Mouse (Mus musculus): Measurements from ENCODE around the gene Dbi.

The Dbi gene

DNA sequence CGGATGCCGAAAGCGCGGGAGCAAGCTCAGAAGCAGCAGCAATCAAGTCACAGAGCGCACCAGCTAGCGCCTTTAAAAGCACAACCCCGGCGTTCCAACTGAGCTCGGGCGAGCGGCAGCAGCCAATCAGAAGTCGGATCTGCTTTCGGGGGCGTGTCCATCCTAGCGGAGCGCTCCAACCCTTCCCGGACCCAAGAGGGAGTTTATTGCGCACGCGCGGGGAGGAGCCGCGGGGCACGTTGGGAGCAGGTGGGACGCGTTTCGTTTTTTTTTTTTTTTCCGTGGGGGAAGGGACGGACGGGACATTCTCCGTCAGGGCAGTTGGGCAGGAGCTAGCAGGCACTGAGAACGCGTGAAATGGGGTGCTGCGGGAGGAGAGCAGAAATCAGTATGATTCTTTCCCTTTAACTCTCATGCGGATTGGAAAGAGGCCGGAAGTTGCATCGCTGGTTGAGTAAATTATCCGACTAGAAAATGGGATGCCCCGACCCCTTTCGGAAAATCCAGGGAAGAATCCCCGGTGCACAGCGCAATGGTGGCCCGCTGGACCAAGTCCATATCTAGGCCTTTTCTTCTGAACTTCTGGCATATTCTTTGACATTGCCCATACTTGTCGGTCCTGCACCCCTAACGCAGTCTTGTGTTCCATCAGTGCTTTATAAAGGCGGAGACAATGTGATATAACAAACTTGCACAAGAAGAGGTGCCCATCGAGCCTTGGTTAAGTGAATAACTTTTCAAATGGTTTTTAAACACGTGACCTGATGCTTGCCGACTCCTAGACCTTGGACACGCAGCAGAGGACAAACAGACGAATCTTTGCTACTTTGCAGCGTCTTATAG, at the start of gene Dbi, which contains the start of gene 3110009E18Rik:
Dbi (minus strand) TSS at position 110 of the 843 bp plus-strand sequence.
3110009E18Rik (plus strand) TSS at position 219 of the 843 bp plus-strand sequence.
- in situ Hi-C loops (cut with MboI; ENCODE audit: low pct_unique_long_range_greater_than_20kb in 1 of 2, low sequenced_read_pairs in 2 of 2, unreplicated experiment in 1 of 2) = no loop called here

DNA sequence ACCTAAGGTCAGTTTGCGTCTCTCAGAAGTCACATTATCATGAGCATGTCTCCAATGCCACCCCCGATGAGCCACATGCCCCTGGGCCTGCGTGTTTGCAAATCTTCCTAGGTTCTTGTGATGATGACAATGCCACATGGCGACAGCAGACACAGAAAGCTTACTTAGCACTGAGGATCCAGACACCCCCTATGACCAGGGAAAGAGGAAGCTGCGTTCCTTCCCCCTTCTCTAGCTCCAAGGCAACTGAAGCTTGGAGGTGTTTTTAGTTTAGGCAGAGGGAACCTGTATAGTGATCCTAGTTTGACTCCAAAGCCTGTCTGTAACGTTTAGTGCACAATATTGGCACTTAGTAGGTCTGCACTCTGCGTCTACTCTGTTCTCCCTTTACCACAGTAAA, 49.4 kb upstream of the Dbi start:
- in situ Hi-C loops (cut with MboI; ENCODE audit: low pct_unique_long_range_greater_than_20kb in 1 of 2, low sequenced_read_pairs in 2 of 2, unreplicated experiment in 1 of 2) = no loop called here

DNA sequence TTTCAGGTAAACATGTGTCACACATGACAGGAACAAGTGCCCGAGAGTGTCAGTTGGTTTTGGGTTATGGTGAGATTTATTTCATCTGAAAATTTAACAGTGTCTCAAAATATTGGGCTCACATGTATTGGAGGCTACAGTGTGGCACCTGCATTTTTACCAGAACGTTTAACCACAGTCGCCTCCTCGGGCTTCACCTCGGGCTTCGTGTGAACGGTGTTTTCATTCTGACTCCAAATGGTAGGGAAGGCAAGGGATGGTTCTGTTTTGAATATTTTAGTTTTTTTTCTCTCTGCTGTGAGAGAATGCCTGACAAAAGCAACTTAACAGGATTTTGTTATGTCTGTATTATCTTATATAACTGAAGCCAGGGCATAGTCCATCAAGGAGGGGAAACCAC, 47.8 kb upstream of the Dbi start:
- in situ Hi-C loops (cut with MboI; ENCODE audit: low pct_unique_long_range_greater_than_20kb in 1 of 2, low sequenced_read_pairs in 2 of 2, unreplicated experiment in 1 of 2) = no loop called here

DNA sequence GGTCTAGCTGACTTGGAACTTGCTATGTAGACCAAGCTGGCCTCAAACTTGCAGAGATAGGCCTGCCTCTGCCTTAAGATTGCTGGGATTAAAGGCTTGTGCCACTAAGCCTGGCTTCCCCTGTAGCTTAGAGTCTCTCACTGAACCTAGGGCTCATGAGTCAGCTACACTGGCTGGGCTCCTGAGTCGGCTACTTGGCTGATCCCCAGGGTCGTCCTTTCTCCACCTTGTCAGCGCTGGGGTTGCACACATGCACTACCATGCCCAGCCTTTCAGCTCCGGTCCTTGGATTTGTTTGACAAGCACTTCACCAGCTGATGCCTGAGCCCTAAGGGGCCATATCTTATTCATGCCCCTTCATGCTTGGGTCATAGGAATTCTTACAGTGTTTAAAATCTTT, 47.1 kb upstream of the Dbi start:
- in situ Hi-C loops (cut with MboI; ENCODE audit: low pct_unique_long_range_greater_than_20kb in 1 of 2, low sequenced_read_pairs in 2 of 2, unreplicated experiment in 1 of 2) = no loop called here

DNA sequence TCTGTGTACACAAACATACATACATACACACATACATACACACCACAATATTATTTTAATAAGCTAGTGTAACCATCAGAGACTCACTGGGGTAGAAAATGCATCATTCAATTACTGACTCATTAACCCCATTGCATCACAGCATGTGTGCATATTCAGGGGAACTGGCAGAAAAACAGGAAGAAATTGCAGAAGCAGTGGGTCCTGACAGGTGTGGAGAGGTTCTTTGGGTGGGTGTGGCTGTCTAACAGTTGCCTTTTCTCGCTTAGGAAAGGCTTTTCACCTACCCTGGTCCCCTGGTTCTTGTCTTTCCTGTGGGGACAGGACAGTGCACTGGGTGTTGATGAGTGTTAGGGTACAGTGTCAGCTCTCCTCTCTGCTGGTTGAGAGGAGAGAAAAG, 41.7 kb upstream of the Dbi start:
- in situ Hi-C loops (cut with MboI; ENCODE audit: low pct_unique_long_range_greater_than_20kb in 1 of 2, low sequenced_read_pairs in 2 of 2, unreplicated experiment in 1 of 2) = no loop called here

DNA sequence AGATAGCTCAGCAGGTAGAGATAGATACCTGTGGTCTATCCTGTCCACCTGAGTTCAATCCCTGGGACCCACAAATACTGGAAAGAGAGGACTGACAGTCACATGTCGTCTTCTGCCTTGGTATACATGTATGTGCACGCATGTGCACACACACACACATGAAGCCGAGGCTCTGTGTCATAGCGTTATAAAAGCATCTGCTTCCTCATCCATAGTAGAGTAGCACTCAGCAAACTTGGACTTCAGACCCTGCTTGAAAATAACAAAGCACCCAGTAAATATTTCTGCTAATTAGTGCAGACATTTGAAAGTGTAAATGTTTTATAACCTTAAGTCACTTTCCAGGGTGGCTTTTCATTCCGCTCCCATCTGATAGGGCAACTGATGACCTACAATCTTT, 40.6 kb upstream of the Dbi start:
- in situ Hi-C loops (cut with MboI; ENCODE audit: low pct_unique_long_range_greater_than_20kb in 1 of 2, low sequenced_read_pairs in 2 of 2, unreplicated experiment in 1 of 2) = no loop called here

DNA sequence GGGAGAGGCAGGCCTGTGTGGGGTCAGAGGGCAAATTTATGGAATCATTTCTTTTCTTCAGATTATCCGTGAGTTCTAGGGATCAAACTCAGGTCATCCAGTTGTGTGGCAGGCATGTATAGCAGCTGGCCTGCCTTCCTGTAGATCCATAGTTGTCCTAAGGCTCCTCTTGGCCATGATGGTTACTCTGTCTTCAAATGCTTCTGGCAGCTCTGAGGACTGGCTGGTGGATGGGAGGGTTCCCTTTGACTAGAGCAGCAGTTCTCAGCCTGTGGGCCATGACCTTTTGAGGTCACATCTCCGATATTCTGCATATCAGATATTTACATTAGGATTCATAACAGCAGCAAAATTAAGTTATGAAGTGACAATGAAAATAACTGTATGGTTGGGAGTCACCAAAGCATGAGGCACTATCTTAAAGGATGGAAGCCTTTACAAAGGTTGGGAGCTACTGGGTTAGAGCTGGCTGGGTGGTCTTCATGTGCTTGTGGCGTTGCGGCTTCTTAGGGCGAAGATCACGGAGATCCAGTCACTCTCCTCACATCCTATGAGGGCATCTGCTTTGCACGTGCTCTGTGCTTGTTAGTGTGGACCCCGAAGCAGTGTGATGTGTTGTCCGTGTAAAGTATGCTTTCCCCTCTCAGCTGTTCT, 37.7 kb upstream of the Dbi start:
- in situ Hi-C loops (cut with MboI; ENCODE audit: low pct_unique_long_range_greater_than_20kb in 1 of 2, low sequenced_read_pairs in 2 of 2, unreplicated experiment in 1 of 2) = no loop called here

DNA sequence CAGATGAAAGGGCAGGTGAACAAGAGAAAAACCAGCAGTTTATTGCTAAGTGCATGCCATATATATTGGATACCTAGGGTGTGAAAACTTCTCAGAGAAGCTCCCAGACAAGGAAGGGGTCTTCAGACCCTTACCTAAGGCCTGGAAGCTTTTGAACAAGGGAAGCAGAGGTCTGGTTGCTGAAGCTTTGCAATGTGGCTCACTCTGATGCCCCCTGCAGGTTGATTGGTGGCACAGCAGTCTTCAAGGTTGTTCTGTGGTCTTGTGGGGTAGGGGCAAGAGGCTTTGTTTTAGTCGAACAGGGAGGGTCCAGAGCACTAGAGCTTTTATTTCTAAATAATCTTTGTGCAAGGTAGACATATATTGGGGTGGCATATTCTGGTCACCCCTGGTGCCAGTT, 34.4 kb upstream of the Dbi start:
- in situ Hi-C loops (cut with MboI; ENCODE audit: low pct_unique_long_range_greater_than_20kb in 1 of 2, low sequenced_read_pairs in 2 of 2, unreplicated experiment in 1 of 2) = no loop called here

DNA sequence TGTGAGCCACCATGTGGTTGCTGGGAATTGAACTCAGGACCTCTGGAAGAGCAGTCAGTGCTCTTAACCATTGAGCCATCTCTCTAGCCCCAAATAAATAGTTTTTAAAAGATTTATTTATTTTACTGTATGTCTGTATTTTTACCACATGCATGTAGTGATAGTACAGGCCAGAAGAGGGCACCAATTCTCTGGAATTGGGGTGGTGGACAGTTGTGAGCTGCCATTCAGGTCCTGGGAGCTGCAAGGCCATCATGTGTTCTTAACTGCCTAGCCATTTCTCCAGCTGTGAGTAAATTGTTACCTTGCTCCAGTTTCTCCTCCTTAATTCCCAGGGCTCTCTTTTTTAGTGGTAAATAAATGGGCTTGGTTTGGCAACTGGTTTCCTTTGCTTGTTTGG, 33.4 kb upstream of the Dbi start:
- in situ Hi-C loops (cut with MboI; ENCODE audit: low pct_unique_long_range_greater_than_20kb in 1 of 2, low sequenced_read_pairs in 2 of 2, unreplicated experiment in 1 of 2) = no loop called here

DNA sequence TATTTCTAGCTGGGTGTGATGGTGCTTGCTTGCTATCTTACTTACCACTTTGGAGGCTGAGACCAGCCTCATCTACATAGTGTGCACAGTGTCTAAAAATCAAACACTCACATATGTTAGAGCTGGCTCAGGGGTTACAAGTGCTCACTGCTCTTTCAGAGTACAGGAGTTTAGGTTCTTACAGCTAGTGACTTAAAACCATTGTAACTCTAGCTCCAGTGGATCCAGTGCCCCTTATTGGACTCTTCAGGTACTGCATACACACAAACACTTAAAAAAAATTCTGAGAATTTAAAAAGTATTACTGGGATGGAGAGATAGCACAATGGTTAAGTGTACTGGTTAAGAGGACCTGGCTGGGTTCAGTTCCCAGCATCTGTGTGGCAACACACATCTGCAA, 26.1 kb upstream of the Dbi start:
- in situ Hi-C loops (cut with MboI; ENCODE audit: low pct_unique_long_range_greater_than_20kb in 1 of 2, low sequenced_read_pairs in 2 of 2, unreplicated experiment in 1 of 2) = loop anchor here in 1 of 2 experiments (10.0 kb wide), 1 partner anchor 112 kb away; no protein-coding TSS in a partner anchor

DNA sequence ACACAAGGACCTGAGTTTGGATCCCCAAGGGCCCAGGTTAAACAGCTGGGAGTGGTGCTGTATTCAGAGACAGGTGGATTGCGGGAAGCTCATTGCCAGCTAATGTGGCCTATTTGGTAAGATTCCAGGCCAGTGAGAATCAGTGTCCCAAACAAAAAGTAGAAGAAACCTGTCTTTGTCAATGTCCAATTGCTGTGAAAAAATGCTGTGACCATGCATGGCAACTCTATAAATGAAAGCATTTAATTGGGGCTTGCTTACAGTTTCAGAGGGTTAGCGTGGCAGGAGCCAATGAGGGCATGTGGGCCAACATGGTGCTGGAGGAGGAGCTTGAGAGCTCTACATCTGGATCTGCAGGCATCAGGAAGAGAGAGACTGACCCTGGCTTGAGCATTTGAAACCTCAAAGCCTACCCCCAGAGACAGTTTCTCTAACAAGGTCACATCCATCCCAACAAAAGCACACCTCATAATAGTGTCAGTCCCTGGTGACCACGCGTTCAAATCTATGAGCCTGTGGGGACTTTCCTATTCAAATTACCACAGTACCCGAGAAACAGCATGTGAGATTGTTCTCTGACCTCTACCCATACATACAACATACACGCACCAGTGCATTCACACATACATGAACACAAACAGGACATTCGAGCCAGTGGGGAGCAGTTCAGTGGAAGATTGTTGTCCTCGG, 24.8 kb upstream of the Dbi start:
- in situ Hi-C loops (cut with MboI; ENCODE audit: low pct_unique_long_range_greater_than_20kb in 1 of 2, low sequenced_read_pairs in 2 of 2, unreplicated experiment in 1 of 2) = loop anchor here in 1 of 2 experiments (10.0 kb wide), 1 partner anchor 111 kb away; no protein-coding TSS in a partner anchor

DNA sequence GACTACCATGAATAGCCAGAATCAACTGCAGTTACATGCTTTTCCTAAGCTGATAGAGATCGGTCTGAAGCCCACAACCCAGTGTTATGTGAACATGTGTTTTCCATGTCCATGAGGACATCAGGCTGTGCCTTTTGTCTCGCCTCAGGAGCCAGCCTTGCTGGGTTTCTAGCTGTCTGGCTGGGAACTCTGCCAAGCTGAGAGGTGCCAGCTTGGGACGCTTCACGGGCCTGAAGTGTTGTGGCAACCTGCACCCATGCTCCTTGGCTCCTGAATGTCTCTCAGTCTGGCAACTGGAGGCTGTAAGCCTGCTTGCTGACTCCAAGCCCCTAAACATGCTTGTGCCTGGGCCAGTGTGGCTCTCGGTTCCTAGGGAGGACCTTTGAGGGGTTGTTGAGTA, 21.7 kb upstream of the Dbi start:
- in situ Hi-C loops (cut with MboI; ENCODE audit: low pct_unique_long_range_greater_than_20kb in 1 of 2, low sequenced_read_pairs in 2 of 2, unreplicated experiment in 1 of 2) = loop anchor here in 1 of 2 experiments (10.0 kb wide), 1 partner anchor 108 kb away; no protein-coding TSS in a partner anchor

DNA sequence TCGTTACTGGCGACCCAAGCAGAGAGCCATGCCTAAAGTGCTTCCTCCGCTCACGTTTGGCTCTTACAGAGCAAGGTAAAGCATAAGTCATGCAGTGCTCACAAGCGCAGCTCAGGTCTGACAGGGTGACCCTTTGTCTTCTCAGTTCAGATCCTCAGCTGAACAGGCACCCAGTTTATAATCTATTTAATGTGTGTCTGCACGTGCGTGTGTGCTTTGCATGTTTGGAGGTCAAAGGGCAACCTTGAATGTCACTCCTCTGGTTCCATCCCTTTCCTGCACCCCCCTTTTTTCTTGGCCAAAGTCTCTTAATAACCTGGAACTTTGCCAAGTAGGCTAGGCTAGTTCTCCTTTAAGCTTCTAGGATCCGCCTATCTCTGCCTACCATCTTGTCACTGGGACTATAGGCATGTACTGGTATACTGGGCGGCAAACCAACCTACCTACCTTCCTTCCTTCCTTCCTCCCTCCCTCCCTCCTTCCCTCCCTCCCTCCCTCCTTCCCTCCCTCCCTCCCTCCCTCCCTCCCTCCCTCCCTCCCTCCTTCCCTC, 19.3 kb upstream of the Dbi start:
- in situ Hi-C loops (cut with MboI; ENCODE audit: low pct_unique_long_range_greater_than_20kb in 1 of 2, low sequenced_read_pairs in 2 of 2, unreplicated experiment in 1 of 2) = loop anchor here in 1 of 2 experiments (10.0 kb wide), 1 partner anchor 105 kb away; no protein-coding TSS in a partner anchor

DNA sequence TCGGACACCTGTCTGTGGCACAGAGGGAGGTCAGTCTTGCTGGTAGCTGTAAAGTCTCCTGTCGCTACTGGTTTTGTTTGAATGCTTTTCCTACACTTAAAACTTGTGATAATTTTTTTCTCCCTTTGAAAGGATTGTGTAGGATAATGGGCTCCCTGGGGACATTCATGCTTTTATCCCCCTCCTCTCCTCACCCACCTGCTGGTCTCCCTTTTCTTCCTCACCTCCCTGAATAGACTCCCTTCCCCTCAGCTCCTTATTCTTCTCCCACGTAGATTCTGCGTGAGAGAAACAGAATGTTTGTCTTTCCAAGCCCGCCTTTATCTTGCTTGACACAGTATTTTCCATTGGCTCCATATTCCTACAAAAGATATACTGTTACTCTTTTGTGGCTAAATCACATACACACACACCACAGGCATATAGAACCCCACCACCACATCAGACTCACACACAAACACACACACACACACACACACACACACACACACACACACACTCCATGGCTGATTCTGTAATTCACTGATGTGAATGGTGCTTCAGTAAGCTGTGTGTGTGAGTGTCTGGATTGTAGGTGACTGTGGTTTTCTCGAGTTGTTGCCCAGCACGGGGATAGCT, 18.2 kb upstream of the Dbi start:
- in situ Hi-C loops (cut with MboI; ENCODE audit: low pct_unique_long_range_greater_than_20kb in 1 of 2, low sequenced_read_pairs in 2 of 2, unreplicated experiment in 1 of 2) = no loop called here

DNA sequence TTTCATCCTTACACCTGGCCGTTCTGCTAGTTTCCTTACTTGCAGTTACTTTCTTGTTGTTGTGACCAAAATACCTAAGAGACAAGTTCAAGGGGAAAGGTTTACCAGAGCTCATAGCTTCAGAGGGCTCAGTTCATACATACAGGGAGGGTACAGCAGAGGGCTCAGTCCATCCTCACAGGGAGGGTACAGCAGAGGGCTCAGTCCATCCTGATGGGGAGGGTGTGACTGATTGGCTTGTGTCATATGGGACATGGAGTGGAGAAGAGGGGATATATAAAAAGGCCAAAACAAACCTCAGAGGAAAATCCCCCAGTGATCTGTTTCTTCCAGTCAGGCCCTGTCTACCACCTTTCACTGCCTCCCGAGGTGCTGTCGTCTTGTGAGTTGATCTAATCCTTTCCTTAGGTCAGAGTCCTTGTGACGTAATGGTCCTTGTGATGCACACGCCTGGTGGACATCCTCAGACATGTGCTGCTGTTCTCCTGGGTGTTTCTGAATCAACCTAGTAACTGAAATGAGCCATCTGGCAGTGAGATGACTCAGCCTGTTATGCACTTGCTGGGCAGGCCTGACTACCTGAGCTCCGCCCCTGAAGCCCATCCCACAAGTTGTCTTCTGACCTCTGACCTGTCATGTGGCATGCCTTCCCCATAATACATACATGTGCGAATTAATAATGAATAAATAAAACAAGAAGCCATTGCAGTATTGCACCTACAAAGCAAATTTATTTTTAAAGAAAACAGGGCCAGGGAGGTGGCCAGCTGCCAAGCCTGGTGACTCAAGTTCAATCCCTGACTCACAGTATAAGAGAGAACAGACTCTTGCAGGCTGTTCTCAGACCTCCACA, 15.3 kb upstream of the Dbi start:
- in situ Hi-C loops (cut with MboI; ENCODE audit: low pct_unique_long_range_greater_than_20kb in 1 of 2, low sequenced_read_pairs in 2 of 2, unreplicated experiment in 1 of 2) = no loop called here

DNA sequence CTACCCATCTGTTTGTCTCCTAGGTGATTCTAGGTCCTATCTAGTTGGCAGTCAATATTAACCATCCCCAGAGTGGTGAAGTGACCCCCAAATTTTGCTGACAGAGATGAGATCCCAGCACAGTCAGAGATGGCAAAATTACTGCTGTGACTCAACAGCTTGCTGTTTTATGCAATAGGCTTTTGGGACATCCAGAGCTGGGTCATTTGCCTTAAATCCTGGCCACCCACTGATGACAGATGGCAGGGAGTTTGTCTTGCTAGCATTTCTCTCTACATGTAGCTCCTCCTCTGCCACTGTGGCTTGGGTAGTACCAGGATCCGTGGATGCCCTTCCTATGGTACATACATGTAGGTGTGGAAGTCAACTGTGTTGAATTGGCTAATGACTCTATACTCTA, 11.5 kb upstream of the Dbi start:
- in situ Hi-C loops (cut with MboI; ENCODE audit: low pct_unique_long_range_greater_than_20kb in 1 of 2, low sequenced_read_pairs in 2 of 2, unreplicated experiment in 1 of 2) = no loop called here

DNA sequence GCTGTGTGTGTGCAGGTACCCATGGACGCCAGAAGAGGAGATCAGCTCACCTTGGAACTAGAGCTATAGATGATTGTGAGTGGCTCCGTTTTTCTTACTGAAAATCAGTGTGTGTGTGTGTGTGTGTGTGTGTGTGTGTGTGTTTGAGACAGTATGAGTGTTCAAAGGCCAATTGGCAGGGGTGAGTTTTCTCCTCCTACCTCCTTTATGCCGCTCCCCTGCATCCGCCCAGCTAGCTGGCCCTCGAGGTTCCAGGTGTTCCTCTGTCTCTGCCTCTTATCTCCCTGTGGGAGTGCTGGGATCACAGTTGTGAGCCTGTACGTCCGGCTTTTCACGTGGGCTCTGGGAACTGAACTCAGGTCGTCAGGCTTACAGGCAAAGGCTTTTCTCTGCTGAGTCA, 5.4 kb upstream of the Dbi start:
- in situ Hi-C loops (cut with MboI; ENCODE audit: low pct_unique_long_range_greater_than_20kb in 1 of 2, low sequenced_read_pairs in 2 of 2, unreplicated experiment in 1 of 2) = no loop called here

DNA sequence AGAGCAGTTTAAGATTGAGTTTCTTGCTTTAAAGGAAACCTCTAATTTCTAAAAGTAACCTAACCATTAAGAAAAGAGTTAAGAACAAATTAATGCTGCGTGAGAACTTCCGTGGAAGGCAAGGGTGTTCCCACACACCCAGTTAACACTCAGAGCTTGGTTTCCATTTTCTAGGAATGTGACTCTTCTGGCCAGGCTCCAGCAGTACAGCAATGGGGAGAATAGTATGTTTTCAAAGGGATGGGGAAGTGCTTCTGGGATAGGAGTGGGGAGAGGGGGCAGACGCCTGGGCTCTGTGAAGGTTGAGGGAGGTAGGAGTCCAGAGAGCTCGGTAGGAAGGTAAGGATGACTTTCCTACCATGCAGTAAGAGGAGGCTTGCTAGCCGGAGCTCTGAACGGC, 4.6 kb upstream of the Dbi start:
- in situ Hi-C loops (cut with MboI; ENCODE audit: low pct_unique_long_range_greater_than_20kb in 1 of 2, low sequenced_read_pairs in 2 of 2, unreplicated experiment in 1 of 2) = no loop called here

All from mouse embryonic stem cell (cell line).